Mouse (Mus musculus) layer of hippocampus, postnatal 14 days (tissue): Measurements from ENCODE around the gene Hoxa1. TPM values are rescaled to one million over a fixed set of nuclear protein-coding genes. Genes with fewer than 3 reads are reported as not detected.

ENCODE experiments used
- DNase-seq, 2 experiments: peaks; one replicate each; pipeline ENCODE4 v3.0.0; 2021 to 2022; ENCODE audit warnings: low spot score in 2 of 2, mixed read lengths in 1 of 2
- total RNA-seq, 2 experiments: library from RNA; stranded (reverse); gene quantifications; 2 replicates each; pipeline ENCODE4 v1.2.3; 2021

The Hoxa1 gene
- total RNA-seq, 2 experiments from 2014 or later: not detected

GRCm38 (mm10) chr6:52190410-52190809 is 32.3 kb upstream of the Hoxa1 start:
- DNase-seq: no peak

GRCm38 (mm10) chr6:52189909-52190308 is 31.8 kb upstream of the Hoxa1 start:
- DNase-seq: no peak

- DNase-seq: no peak
These were observed 31.1 kb upstream of the Hoxa1 start for GRCm38 (mm10) chr6:52189172-52189591.

GRCm38 (mm10) chr6:52186500-52186899 is 28.4 kb upstream of the Hoxa1 start:
- no peak for DNase-seq

- no peak for DNase-seq
These were observed 27.7 kb upstream of the Hoxa1 start for GRCm38 (mm10) chr6:52185834-52186233.

GRCm38 (mm10) chr6:52185222-52185621 is 27.1 kb upstream of the Hoxa1 start:
- DNase-seq: no peak

GRCm38 (mm10) chr6:52184668-52185067 is 26.6 kb upstream of the Hoxa1 start:
- DNase-seq: no peak

GRCm38 (mm10) chr6:52183311-52184080 is 25.4 kb upstream of the Hoxa1 start:
- no peak for DNase-seq

GRCm38 (mm10) chr6:52182793-52183192 is 24.7 kb upstream of the Hoxa1 start:
- no peak for DNase-seq

- DNase-seq: no peak
These were observed 23.9 kb upstream of the Hoxa1 start for GRCm38 (mm10) chr6:52182030-52182429.

GRCm38 (mm10) chr6:52180726-52181125 is 22.6 kb upstream of the Hoxa1 start:
- no peak for DNase-seq

- DNase-seq: no peak
These were observed 22.1 kb upstream of the Hoxa1 start for GRCm38 (mm10) chr6:52180213-52180710.

GRCm38 (mm10) chr6:52179690-52180089 is 21.6 kb upstream of the Hoxa1 start:
- no peak for DNase-seq

- no peak for DNase-seq
These were observed 21.0 kb upstream of the Hoxa1 start for GRCm38 (mm10) chr6:52178918-52179665.

GRCm38 (mm10) chr6:52177806-52178205 is 19.7 kb upstream of the Hoxa1 start:
- no peak for DNase-seq

- no peak for DNase-seq
These were observed 19.1 kb upstream of the Hoxa1 start, which contains the start of gene 5730596B20Rik for GRCm38 (mm10) chr6:52177061-52177735. 5730596B20Rik (plus strand) TSS chr6:52177498.

- no peak for DNase-seq
These were observed 18.3 kb upstream of the Hoxa1 start for GRCm38 (mm10) chr6:52176391-52176790.

GRCm38 (mm10) chr6:52175864-52176263 is 17.7 kb upstream of the Hoxa1 start:
- no peak for DNase-seq

GRCm38 (mm10) chr6:52174968-52175751 is 17.0 kb upstream of the Hoxa1 start:
- DNase-seq: no peak

- DNase-seq: no peak
These were observed 15.5 kb upstream of the Hoxa1 start for GRCm38 (mm10) chr6:52173648-52174047.

- no peak for DNase-seq
These were observed 14.4 kb upstream of the Hoxa1 start for GRCm38 (mm10) chr6:52172501-52172900.
